Mouse (Mus musculus): ENCODE data around the gene Ltbp1.
A peak's percentile ranks its signal among the peaks of the same experiment; 100 is the strongest.

GRCm38 (mm10) chr17:75370120-75370519, 364.8 kb downstream of the Ltbp1 start:
- TF ChIP-seq E2F4 (IDR thresholded peaks at IDR 0.05; ENCODE audit: insufficient replicate concordance, low read depth, low read length) (no peak), TCF12 (IDR thresholded peaks at IDR 0.05; ENCODE audit: low read depth, low read length) (no peak), IRF4 (IDR thresholded peaks at IDR 0.05; ENCODE audit: low read depth, low read length) (no peak), ELF1 (IDR thresholded peaks at IDR 0.05; ENCODE audit: low read depth, low read length) (no peak), CTCF (conservative IDR thresholded peaks at IDR 0.05 in 1 of 2, IDR thresholded peaks at IDR 0.05 in 1 of 2; ENCODE audit: low read depth in 2 of 2, low read length in 2 of 2) (peak; percentile 87 to 94), MYC (IDR thresholded peaks at IDR 0.05; ENCODE audit: low read depth, low read length) (no peak), USF1 (IDR thresholded peaks at IDR 0.05; ENCODE audit: low read depth, low read length) (no peak)

Data from CH12.LX (cell line).